Mouse (Mus musculus): ENCODE results near the gene Tbx15. TPM values are rescaled to one million over a fixed set of nuclear protein-coding genes. Genes with fewer than 3 reads are reported as not detected.

Gene Tbx15
- total and polyA plus RNA-seq, 2 experiments from 2014 or later, result 0.59 to 1.3 TPM

DNA sequence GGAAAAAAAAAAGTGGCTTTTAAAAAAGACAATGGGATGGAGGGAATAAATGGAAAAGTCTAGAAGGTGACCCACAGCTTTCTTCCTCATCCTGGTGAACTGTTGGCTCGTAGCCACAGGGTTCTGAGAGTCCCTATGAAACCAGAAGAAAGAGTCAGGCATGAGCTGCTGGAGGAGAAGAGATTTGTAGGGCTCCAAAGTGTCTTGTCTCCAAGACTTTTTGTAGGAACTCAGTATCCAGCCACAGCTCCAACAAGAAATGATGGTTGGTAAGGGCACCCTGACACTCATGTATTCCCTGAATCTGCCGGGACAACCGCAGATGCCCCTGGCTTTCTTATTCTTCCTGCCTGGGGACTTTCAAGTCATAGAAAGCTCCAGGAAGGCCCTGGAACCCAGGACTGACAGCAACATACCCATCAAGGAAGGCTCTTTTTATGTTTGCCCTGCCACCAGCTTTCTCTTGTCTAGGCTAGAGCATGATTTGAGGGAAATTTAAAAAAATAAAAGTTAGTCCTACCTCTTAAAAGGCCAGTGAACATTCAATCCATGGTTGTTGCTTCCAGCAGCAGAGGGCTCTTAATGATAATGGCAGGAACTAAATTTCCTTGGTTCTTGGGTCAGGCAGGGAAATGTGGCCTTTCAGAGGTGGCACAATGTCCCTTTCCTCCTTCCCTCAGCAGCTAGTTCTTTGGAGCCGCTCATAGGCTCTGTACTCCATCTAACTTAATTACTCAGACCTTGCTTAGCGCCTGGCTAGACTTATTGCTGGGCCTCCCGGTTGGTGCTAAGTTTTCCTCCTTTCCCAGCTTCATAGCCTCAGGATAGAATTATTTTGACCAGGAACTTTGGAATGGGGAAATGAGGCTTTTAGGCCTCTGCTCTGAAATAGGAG lies 11.3 kb downstream of the Tbx15 start:
- Histone ChIP-seq H3K27ac (ENCODE audit: low read depth, low read length) (no peak overlapping the region), H3K9me3 (ENCODE audit: low read length) (no peaks in the 10 kb centered on the region), H3K27me3 (ENCODE audit: insufficient read depth, low read length) (peaks cover 86% of the 10 kb centered on the region), H3K9ac (replicated peaks; ENCODE audit: low read length, poor library complexity, severe bottlenecking) (no peak overlapping the region), H3K4me1 (ENCODE audit: insufficient read depth, low read length) (no peaks in the 10 kb centered on the region), H3K4me3 (ENCODE audit: low read depth, low read length) (no peak overlapping the region), H3K36me3 (ENCODE audit: insufficient read depth, low read length) (no peaks in the 10 kb centered on the region), H3K4me2 (ENCODE audit: low read depth, low read length, poor library complexity, severe bottlenecking) (no peak overlapping the region)
- ATAC-seq (ENCODE audit: low FRiP score) (no peak), DNase-seq (ENCODE audit: low spot score) (no peak)
- no peak for TF ChIP-seq CTCF (IDR thresholded peaks at IDR 0.05)
- WGBS, result 14% methylated on average over 6 of the region's 6 CpGs

DNA sequence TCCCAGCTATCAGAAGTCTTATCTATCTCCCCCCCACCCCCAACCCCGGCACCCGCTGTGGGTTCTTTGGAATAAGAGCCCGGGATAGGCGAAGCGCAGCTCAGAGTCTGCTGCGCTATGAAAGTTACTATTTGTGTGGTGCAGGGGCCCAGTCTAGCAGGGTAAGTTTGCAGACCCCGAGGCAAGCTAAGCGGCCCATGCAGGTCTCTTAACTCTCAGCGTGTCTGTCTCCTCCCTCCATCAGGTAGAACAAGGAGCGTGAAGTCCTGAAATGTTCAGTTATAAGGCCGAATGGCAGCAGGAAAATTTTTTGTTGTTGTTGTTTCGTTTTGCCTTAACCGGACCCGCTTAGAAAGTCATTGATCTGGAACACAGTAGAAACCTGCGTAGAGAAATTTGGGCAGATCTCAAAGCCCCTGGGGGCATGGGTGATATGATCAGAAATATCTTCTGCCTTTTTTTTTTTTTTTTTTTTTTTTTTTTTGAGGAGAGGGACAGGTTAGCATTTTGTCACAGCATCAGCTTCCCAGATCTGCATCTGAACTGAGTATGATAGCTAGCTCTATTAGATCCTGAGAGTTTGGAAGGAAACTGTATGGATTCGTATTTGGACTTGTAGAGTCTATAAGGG lies 12.4 kb downstream of the Tbx15 start:
- no peak for TF ChIP-seq CTCF (IDR thresholded peaks at IDR 0.05)
- no peak for ATAC-seq (ENCODE audit: low FRiP score)
- no peaks in the 10 kb centered on the region for H3K9me3 ChIP-seq (ENCODE audit: low read length)
- H3K36me3 ChIP-seq (ENCODE audit: insufficient read depth, low read length), result no peaks in the 10 kb centered on the region
- 4% methylated on average over 16 of the region's 16 CpGs for WGBS
- H3K9ac ChIP-seq (replicated peaks; ENCODE audit: low read length, poor library complexity, severe bottlenecking), result no peak overlapping the region
- H3K27me3 ChIP-seq (ENCODE audit: insufficient read depth, low read length), result peaks cover 86% of the 10 kb centered on the region
- no peak overlapping the region for H3K4me3 ChIP-seq (ENCODE audit: low read depth, low read length)
- no peaks in the 10 kb centered on the region for H3K4me1 ChIP-seq (ENCODE audit: insufficient read depth, low read length)
- H3K4me2 ChIP-seq (ENCODE audit: low read depth, low read length, poor library complexity, severe bottlenecking), result no peak overlapping the region
- H3K27ac ChIP-seq (ENCODE audit: low read depth, low read length), result no peak overlapping the region
- DNase-seq (ENCODE audit: low spot score), result no peak

DNA sequence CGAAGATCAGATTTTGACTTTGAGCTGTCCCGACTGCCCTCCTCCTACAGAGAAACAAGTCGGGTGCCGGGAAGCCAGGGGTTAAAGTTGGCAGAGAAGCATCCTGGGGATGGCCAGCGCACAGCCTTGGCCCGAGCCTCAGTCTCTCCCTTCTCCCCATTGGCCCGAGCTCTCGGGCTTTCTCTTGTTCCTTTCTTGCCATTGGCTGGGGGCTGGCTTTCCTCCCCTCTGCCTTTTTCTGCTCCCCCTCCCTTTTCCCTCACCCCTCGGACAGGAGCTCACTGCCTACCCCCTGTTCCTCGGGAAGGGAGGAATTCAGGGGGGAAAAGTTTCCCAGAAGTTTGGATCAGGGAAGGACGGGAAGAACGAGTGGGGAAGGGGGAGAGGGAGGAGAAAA lies 12.9 kb downstream of the Tbx15 start:
- under 1% methylated on average over 12 of the region's 12 CpGs for WGBS
- H3K4me3 ChIP-seq (ENCODE audit: low read depth, low read length), result no peak overlapping the region
- H3K4me1 ChIP-seq (ENCODE audit: insufficient read depth, low read length), result no peaks in the 10 kb centered on the region
- H3K9ac ChIP-seq (replicated peaks; ENCODE audit: low read length, poor library complexity, severe bottlenecking), result no peak overlapping the region
- no peak for TF ChIP-seq CTCF (IDR thresholded peaks at IDR 0.05)
- H3K4me2 ChIP-seq (ENCODE audit: low read depth, low read length, poor library complexity, severe bottlenecking), result no peak overlapping the region
- H3K27me3 ChIP-seq (ENCODE audit: insufficient read depth, low read length), result peaks cover 86% of the 10 kb centered on the region
- ATAC-seq (ENCODE audit: low FRiP score) (no peak), DNase-seq (ENCODE audit: low spot score) (no peak)
- no peaks in the 10 kb centered on the region for H3K36me3 ChIP-seq (ENCODE audit: insufficient read depth, low read length)
- H3K9me3 ChIP-seq (ENCODE audit: low read length), result no peaks in the 10 kb centered on the region
- no peak overlapping the region for H3K27ac ChIP-seq (ENCODE audit: low read depth, low read length)

DNA sequence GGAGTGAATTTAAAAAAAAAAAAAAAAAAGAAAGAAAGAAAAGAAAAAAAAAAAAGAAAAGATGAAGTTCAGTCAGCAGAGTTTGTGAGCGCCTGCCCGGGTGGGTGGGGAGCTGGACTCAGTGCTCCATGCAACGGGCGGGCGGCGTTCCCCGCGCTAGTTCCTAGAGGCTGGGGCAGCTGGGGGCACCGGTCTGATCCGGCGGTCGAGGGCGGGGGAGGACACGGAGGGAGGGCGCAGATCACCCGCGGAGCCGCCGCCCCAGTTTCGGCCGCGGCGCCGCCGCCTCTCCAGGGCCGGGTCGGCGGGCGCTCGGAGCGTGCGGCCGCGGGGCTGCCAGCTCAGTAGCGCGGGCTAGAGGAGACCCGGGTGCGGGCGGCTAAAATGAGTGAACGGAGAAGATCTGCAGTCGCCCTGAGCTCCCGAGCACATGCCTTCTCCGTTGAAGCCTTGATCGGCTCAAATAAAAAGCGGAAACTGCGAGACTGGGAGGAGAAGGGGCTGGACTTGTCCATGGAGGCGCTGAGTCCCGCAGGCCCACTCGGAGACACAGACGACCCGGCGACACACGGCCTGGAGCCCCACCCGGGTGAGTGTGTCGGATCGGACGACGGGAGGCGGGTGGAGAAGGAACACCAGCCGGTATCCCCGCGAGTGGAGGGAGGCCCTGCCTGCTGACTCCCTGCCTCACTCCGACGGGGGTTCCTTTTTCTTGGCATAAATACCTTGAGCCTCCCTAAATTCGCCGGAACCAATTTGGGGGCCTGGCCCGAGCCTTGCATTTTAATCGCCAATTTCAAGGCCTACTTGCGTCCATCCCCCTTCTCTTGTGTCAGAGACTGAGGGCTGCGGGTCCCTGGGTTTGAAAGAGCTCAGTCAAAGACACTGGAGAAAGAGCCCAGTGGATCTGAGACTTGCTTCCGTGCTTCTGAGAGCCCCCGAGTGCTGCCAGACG lies 13.6 kb downstream of the Tbx15 start:
- peak; percentile 44; the same call in 1 of the 2 replicates for ATAC-seq (ENCODE audit: low FRiP score)
- no peak for TF ChIP-seq CTCF (IDR thresholded peaks at IDR 0.05)
- no peak for DNase-seq (ENCODE audit: low spot score)
- Histone ChIP-seq H3K27me3 (ENCODE audit: insufficient read depth, low read length) (peaks cover 87% of the 10 kb centered on the region), H3K4me1 (ENCODE audit: insufficient read depth, low read length) (no peaks in the 10 kb centered on the region), H3K9ac (replicated peaks; ENCODE audit: low read length, poor library complexity, severe bottlenecking) (no peak overlapping the region), H3K27ac (ENCODE audit: low read depth, low read length) (no peak overlapping the region), H3K9me3 (ENCODE audit: low read length) (no peaks in the 10 kb centered on the region), H3K4me3 (ENCODE audit: low read depth, low read length) (peak overlapping the region; percentile 25; the same call in 1 of the 2 replicates), H3K36me3 (ENCODE audit: insufficient read depth, low read length) (no peaks in the 10 kb centered on the region), H3K4me2 (ENCODE audit: low read depth, low read length, poor library complexity, severe bottlenecking) (peak overlapping the region; percentile 41)
- under 1% methylated on average over 69 of the region's 73 CpGs for WGBS

DNA sequence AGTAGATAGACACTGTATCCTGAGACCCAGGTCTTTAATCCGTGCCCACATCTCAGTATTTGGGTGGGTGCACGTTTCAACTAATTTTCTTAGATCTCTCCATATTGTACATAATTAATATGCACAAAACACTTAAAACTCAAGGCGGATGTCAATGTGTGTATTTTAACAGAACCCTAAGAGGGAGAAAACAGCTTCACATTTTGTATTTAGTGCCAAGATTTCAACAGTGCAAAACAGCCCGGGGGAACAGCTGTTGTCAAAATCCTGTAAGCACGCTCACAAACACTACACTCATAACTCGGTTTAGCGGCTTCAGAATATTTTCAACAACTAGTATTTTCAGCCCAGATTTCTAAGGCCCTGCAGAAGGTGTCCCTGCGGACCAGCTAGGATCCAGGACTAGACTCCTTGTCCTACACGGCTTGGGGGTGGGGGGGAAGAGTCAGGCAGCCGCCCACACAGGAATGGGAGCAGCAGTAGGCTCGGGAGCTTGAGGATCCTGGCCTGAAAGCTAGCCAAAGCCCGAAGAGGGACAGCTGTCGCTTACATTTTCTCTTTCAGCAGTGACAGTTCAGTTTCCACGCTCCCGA lies 14.5 kb downstream of the Tbx15 start:
- DNase-seq (ENCODE audit: low spot score) (no peak), ATAC-seq (ENCODE audit: low FRiP score) (no peak)
- H3K27ac ChIP-seq (ENCODE audit: low read depth, low read length), result no peak overlapping the region
- peaks cover 87% of the 10 kb centered on the region for H3K27me3 ChIP-seq (ENCODE audit: insufficient read depth, low read length)
- WGBS, result 3% methylated on average over 15 of the region's 15 CpGs
- no peak for TF ChIP-seq CTCF (IDR thresholded peaks at IDR 0.05)
- no peak overlapping the region for H3K4me2 ChIP-seq (ENCODE audit: low read depth, low read length, poor library complexity, severe bottlenecking)
- peak overlapping the region; percentile 25; the same call in 1 of the 2 replicates for H3K4me3 ChIP-seq (ENCODE audit: low read depth, low read length)
- no peak overlapping the region for H3K9ac ChIP-seq (replicated peaks; ENCODE audit: low read length, poor library complexity, severe bottlenecking)
- no peaks in the 10 kb centered on the region for H3K4me1 ChIP-seq (ENCODE audit: insufficient read depth, low read length)
- H3K9me3 ChIP-seq (ENCODE audit: low read length), result no peaks in the 10 kb centered on the region
- no peaks in the 10 kb centered on the region for H3K36me3 ChIP-seq (ENCODE audit: insufficient read depth, low read length)
